Mouse (Mus musculus): ENCODE results near the gene Ephx1. TPM values are rescaled to one million over a fixed set of nuclear protein-coding genes. Genes with fewer than 3 reads are reported as not detected.
"Not testable (repeated sequence)": the region's sequence is repeated elsewhere in the genome, so short reads cannot be mapped to it uniquely, and the experiment has no call there.

Gene Ephx1
- polyA plus RNA-seq, 1 experiment from 2014 or later = 3.8 TPM

GRCm38 (mm10) chr1:181047520-181047919 is 26.8 kb upstream of the Ephx1 start:
- no peaks in the 10 kb centered on the region for H3K36me3 ChIP-seq (ENCODE audit: control insufficient read depth, insufficient read depth, low read length)
- 0 out of 2 replicates have a peak, but pooled peaks cover 3% of the 10 kb centered on the region for H3K27me3 ChIP-seq (ENCODE audit: control insufficient read depth, insufficient read depth, low read length)
- H3K4me3 ChIP-seq (ENCODE audit: low read length) = no peak overlapping the region
- ATAC-seq (ENCODE audit: low FRiP score, low TSS enrichment) = no peak
- WGBS = 56% methylated on average over 1 of the region's 1 CpGs
- no peaks in the 10 kb centered on the region for H3K9me3 ChIP-seq (ENCODE audit: control insufficient read depth, low read length)
- no peak overlapping the region for H3K4me2 ChIP-seq (replicated peaks; ENCODE audit: low read depth, low read length)
- H3K9ac ChIP-seq (ENCODE audit: low read depth, low read length) = no peak overlapping the region
- no peaks in the 10 kb centered on the region for H3K4me1 ChIP-seq (ENCODE audit: control insufficient read depth, insufficient read depth, low read length)
- no peak overlapping the region for H3K27ac ChIP-seq (ENCODE audit: low read depth, low read length)

- Histone ChIP-seq H3K27me3 (ENCODE audit: control insufficient read depth, insufficient read depth, low read length) (0 out of 2 replicates have a peak, but pooled peaks cover 3% of the 10 kb centered on the region), H3K9me3 (ENCODE audit: control insufficient read depth, low read length) (no peaks in the 10 kb centered on the region), H3K4me3 (ENCODE audit: low read length) (no peak overlapping the region), H3K4me1 (ENCODE audit: control insufficient read depth, insufficient read depth, low read length) (no peaks in the 10 kb centered on the region), H3K27ac (ENCODE audit: low read depth, low read length) (no peak overlapping the region), H3K36me3 (ENCODE audit: control insufficient read depth, insufficient read depth, low read length) (no peaks in the 10 kb centered on the region), H3K4me2 (replicated peaks; ENCODE audit: low read depth, low read length) (no peak overlapping the region), H3K9ac (ENCODE audit: low read depth, low read length) (no peak overlapping the region)
- ATAC-seq (ENCODE audit: low FRiP score, low TSS enrichment) = no peak
- WGBS = 8% methylated on average over 4 of the region's 4 CpGs
Measured at GRCm38 (mm10) chr1:181039652-181040051, 18.9 kb upstream of the Ephx1 start.

GRCm38 (mm10) chr1:181037623-181038022 is 16.9 kb upstream of the Ephx1 start:
- H3K36me3 ChIP-seq (ENCODE audit: control insufficient read depth, insufficient read depth, low read length) = no peaks in the 10 kb centered on the region
- 53% methylated on average over 4 of the region's 4 CpGs for WGBS

GRCm38 (mm10) chr1:181035015-181035778 is 14.5 kb upstream of the Ephx1 start:
- not testable (repeated sequence) for H3K27ac ChIP-seq (ENCODE audit: low read depth, low read length); ATAC-seq (ENCODE audit: low FRiP score, low TSS enrichment); H3K4me1 ChIP-seq (ENCODE audit: control insufficient read depth, insufficient read depth, low read length); H3K27me3 ChIP-seq (ENCODE audit: control insufficient read depth, insufficient read depth, low read length); H3K36me3 ChIP-seq (ENCODE audit: control insufficient read depth, insufficient read depth, low read length); H3K4me3 ChIP-seq (ENCODE audit: low read length); H3K9ac ChIP-seq (ENCODE audit: low read depth, low read length); H3K9me3 ChIP-seq (ENCODE audit: control insufficient read depth, low read length); H3K4me2 ChIP-seq (replicated peaks; ENCODE audit: low read depth, low read length)
- WGBS = 86% methylated on average over 5 of the region's 5 CpGs

More at GRCm38 (mm10) chr1:181037623-181038022, 16.9 kb upstream of the Ephx1 start:
- H3K27ac ChIP-seq (ENCODE audit: low read depth, low read length) = no peak overlapping the region
- H3K27me3 ChIP-seq (ENCODE audit: control insufficient read depth, insufficient read depth, low read length) = no peaks in the 10 kb centered on the region
- no peaks in the 10 kb centered on the region for H3K9me3 ChIP-seq (ENCODE audit: control insufficient read depth, low read length)
- no peak overlapping the region for H3K4me3 ChIP-seq (ENCODE audit: low read length)
- H3K9ac ChIP-seq (ENCODE audit: low read depth, low read length) = no peak overlapping the region
- no peak for ATAC-seq (ENCODE audit: low FRiP score, low TSS enrichment)
- no peaks in the 10 kb centered on the region for H3K4me1 ChIP-seq (ENCODE audit: control insufficient read depth, insufficient read depth, low read length)
- H3K4me2 ChIP-seq (replicated peaks; ENCODE audit: low read depth, low read length) = no peak overlapping the region

- Histone ChIP-seq H3K27ac (ENCODE audit: low read depth, low read length) (no peak overlapping the region), H3K4me1 (ENCODE audit: control insufficient read depth, insufficient read depth, low read length) (no peaks in the 10 kb centered on the region), H3K36me3 (ENCODE audit: control insufficient read depth, insufficient read depth, low read length) (no peaks in the 10 kb centered on the region), H3K4me3 (ENCODE audit: low read length) (no peak overlapping the region), H3K9me3 (ENCODE audit: control insufficient read depth, low read length) (no peaks in the 10 kb centered on the region), H3K9ac (ENCODE audit: low read depth, low read length) (no peak overlapping the region), H3K4me2 (replicated peaks; ENCODE audit: low read depth, low read length) (no peak overlapping the region), H3K27me3 (ENCODE audit: control insufficient read depth, insufficient read depth, low read length) (no peaks in the 10 kb centered on the region; the same call in 1 of the 2 replicates)
- 0 out of 2 replicates have a peak, but pooled peaks have one; percentile 14 for ATAC-seq (ENCODE audit: low FRiP score, low TSS enrichment)
- 0% methylated on average over 1 of the region's 1 CpGs for WGBS
Measured at GRCm38 (mm10) chr1:181022265-181022664, 1.6 kb upstream of the Ephx1 start.

GRCm38 (mm10) chr1:181021488-181021865 is 773 bp upstream of the Ephx1 start:
- H3K4me3 ChIP-seq (ENCODE audit: low read length) = no peak overlapping the region
- H3K4me2 ChIP-seq (replicated peaks; ENCODE audit: low read depth, low read length) = no peak overlapping the region
- no peak overlapping the region for H3K27ac ChIP-seq (ENCODE audit: low read depth, low read length)
- no peaks in the 10 kb centered on the region; the same call in 1 of the 2 replicates for H3K27me3 ChIP-seq (ENCODE audit: control insufficient read depth, insufficient read depth, low read length)
- no peaks in the 10 kb centered on the region for H3K9me3 ChIP-seq (ENCODE audit: control insufficient read depth, low read length)
- peaks cover 4% of the 10 kb centered on the region; the same call in 1 of the 2 replicates for H3K4me1 ChIP-seq (ENCODE audit: control insufficient read depth, insufficient read depth, low read length)
- H3K9ac ChIP-seq (ENCODE audit: low read depth, low read length) = no peak overlapping the region
- WGBS = 40% methylated on average over 7 of the region's 7 CpGs
- no peak for ATAC-seq (ENCODE audit: low FRiP score, low TSS enrichment)
- no peaks in the 10 kb centered on the region for H3K36me3 ChIP-seq (ENCODE audit: control insufficient read depth, insufficient read depth, low read length)

- H3K4me2 ChIP-seq (replicated peaks; ENCODE audit: low read depth, low read length) = no peak overlapping the region
- no peaks in the 10 kb centered on the region for H3K36me3 ChIP-seq (ENCODE audit: control insufficient read depth, insufficient read depth, low read length)
- H3K27me3 ChIP-seq (ENCODE audit: control insufficient read depth, insufficient read depth, low read length) = no peaks in the 10 kb centered on the region; the same call in 1 of the 2 replicates
- H3K4me1 ChIP-seq (ENCODE audit: control insufficient read depth, insufficient read depth, low read length) = peaks cover 7% of the 10 kb centered on the region; the same call in 1 of the 2 replicates
- no peaks in the 10 kb centered on the region for H3K9me3 ChIP-seq (ENCODE audit: control insufficient read depth, low read length)
- 69% methylated on average over 12 of the region's 13 CpGs for WGBS
- H3K4me3 ChIP-seq (ENCODE audit: low read length) = no peak overlapping the region
- no peak overlapping the region for H3K9ac ChIP-seq (ENCODE audit: low read depth, low read length)
- ATAC-seq (ENCODE audit: low FRiP score, low TSS enrichment) = no peak
- no peak overlapping the region for H3K27ac ChIP-seq (ENCODE audit: low read depth, low read length)
Measured at GRCm38 (mm10) chr1:181017890-181018420, 2.7 kb downstream of the Ephx1 start.

DNA sequence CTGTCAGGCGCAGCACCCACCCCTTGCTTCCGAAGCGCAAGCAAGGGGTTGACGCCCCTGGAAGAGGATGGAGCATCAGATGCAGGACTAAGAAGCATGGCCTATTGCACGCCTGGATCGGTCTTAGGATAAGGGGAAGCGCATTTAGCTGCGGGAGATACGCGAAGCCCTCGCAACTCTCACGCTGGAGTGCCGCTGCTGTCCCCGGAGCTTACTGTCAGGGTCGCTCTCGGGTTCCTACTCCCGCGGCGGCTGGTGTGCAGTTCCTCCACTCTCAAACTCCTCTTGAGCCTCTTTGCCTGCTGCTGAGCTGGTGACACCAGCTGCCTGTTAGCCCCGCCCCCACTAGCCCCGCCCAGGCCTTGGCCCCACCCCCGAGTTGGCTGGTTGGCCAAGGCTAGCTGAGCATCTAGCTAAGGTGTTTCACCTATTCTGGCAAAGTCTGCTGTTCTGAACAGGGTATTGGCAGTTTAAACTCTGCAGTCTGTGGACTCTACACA is 3.4 kb downstream of the Ephx1 start:
- H3K36me3 ChIP-seq (ENCODE audit: control insufficient read depth, insufficient read depth, low read length) = no peaks in the 10 kb centered on the region
- ATAC-seq (ENCODE audit: low FRiP score, low TSS enrichment) = peak; percentile 87
- H3K9me3 ChIP-seq (ENCODE audit: control insufficient read depth, low read length) = no peaks in the 10 kb centered on the region
- no peaks in the 10 kb centered on the region; the same call in 1 of the 2 replicates for H3K27me3 ChIP-seq (ENCODE audit: control insufficient read depth, insufficient read depth, low read length)
- H3K4me2 ChIP-seq (replicated peaks; ENCODE audit: low read depth, low read length) = peak overlapping the region; percentile 99
- H3K27ac ChIP-seq (ENCODE audit: low read depth, low read length) = no peak overlapping the region
- peak overlapping the region; percentile 50 for H3K9ac ChIP-seq (ENCODE audit: low read depth, low read length)
- peaks cover 7% of the 10 kb centered on the region; the same call in 1 of the 2 replicates for H3K4me1 ChIP-seq (ENCODE audit: control insufficient read depth, insufficient read depth, low read length)
- peak overlapping the region; percentile 44 for H3K4me3 ChIP-seq (ENCODE audit: low read length)
- under 1% methylated on average over 22 of the region's 22 CpGs for WGBS
